Mouse (Mus musculus) lung, adult 18-20 months (tissue): ENCODE results near the gene Brwd3.

ENCODE experiments used
- DNase-seq, 2 experiments: peaks; one replicate each; pipeline ENCODE4 v3.0.0; 2022; ENCODE audit warnings: mixed read lengths in 2 of 2

Gene Brwd3

DNA sequence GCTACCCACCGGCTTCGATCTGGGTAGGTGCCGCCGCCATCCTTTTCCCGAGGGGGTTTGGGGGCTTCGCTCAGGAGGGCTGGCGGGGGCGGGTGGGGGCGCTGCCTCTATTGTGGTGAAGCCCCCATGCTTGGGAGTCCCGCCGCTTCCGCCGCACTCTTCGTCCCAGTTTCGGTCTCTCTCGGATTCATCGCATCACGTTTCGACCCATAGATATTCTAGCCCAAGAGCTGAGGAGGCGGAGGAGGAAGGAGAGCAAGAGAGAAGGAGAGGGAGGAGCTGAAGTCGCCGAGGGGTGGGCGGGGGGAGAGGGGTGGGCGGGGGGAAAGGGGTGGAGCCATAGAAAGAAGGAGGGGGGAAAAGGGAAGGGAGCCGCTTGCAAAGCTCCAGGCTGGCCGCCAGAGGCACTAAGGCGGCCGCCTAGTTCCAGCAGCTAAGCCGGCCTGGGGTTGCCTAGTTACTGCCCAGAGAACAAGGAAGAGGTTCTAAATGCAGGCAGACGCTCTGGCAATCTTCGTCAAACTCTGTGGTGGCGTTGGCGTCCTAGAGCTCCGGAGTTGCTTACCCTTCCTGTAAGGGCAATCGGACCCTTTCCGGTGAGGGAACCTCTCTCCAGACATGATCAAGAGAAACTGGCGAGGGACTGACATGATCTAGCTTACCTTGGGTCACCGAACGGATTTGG, at the start of gene Brwd3:
Gene Brwd3 (minus strand): TSS at position 283 of the 685 bp plus-strand sequence.
- peak; percentile 90 to 92 for DNase-seq

DNA sequence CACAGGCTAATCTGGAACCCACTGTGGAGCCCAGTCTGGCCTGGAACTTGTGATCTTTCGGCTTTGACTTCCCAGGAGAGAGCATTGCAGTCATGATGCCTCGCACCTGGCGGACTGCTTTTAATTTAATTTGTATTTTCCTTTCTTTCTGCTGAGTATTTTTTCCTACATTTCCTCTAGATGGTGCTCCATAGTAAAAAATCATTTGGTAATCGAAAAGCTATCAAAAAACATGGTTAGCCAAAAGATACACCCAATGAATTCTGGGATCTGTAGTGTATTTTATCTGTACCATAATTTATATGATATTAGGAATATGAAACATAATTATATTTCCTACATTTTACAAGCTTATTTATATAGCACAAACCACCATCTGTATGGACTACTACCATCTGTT, 28.5 kb upstream of the Brwd3 start:
- no peak for DNase-seq

DNA sequence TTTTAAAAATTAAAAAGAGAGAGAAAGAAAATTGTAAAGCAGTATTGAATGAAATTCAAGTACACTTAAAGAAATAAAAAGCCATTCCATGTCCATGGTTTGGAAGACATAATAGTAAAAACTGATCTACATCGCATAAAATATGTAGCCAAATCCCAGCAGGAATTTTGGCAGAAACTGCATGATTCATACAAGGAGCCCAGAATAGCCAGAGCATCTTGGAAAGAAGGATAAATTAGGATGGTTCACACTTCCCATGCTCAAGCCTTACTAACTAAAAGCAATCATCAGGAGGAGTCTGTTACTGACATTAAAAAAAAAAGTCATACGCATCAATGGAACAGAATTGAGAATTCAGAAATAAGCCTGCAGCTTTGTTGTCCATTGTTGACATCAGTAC, 8.5 kb upstream of the Brwd3 start:
- DNase-seq: no peak

DNA sequence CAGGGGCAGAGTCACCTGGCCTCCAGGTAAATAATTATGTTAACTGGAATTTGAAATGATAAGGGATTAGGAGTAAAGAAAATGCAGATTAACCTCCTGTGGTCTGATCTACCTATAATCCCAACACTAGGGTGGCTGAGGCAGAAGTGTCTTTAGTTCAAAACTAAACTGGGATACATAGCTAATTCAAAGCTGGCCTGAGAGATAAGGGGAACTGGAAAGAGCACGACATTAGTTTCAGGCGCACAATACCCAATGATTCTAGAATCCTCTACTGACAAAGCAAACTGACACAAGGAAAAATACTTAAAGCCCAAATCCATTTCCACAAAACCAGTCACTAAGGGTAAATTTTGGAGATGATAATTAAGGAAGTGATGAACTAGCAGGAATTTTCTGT, 2.2 kb upstream of the Brwd3 start:
- no peak for DNase-seq

DNA sequence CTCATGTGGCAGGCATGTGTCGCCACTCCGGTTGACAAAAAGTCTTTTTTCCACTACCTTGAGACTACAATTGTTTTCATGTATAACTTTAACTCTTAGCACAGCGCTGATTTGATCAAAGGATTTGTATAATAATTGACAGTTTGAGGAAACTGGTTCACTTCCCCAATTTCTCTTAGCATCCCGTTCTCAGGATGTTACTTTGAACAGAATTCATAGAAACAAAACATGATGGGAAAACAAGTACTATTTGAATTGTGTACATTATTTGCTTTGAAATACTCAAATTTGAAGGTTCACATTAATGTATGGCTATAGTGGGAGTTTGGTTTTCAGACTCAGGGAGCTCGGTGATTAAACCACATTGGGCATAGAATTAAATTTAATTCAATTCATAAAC, 1.1 kb upstream of the Brwd3 start:
- DNase-seq: no peak

DNA sequence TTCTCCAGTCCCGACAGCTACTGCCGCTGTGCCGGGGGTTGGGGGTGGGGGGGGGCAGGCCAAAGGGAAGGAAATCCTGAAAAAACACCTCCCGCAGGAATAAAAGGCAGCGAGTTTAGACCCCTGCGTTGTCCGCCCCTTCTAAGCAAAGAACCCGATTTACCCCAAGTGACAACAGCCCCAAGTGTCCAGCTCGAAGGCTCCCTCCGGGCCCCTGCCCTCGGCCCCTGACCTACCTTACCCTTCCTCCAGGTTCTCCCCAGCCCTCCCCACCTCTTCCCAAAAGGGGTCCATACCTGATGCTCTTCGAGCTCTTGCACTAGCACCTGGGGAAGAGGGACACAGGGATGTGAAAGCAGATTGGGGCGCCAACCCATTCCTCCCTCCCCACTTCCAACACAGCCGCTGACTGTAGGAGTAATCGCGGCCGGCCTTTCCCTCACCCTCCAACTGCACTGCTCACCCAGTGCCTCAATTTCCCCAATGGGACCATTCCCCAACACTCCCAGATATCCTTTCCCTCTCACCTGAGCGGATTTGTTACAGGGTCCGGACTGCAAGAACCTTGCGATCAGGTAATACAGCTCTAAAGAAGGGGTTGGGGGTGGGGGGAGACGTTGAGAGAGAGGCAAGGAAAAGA, 671 bp downstream of the Brwd3 start:
- DNase-seq: peak; percentile 7 to 8

DNA sequence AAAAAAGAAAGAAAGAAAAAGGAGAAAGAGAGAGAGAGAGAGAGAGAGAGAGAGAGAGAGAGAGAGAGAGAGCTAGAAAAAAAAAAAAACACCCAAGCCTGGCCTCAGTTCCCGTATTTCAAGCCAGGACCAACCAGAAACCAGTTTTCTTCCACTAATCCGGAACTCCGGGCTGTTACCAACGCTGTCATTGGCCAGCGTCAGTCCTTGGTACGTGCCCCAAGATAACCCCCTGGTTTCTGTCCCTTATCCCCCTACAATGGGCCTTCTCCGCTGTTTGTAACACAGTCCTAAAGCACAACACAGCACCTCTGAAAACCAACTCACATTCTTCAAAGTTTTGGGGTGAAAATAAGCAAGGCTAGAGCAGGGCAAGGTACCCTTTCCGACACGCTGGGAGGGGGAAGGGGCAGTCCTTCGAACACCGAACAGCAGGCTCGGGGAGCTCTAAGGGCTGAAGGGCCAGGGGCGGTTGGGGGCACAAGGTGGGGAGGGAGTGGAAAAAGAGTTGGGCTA, 1.4 kb downstream of the Brwd3 start:
- DNase-seq: peak; percentile 86 to 87

DNA sequence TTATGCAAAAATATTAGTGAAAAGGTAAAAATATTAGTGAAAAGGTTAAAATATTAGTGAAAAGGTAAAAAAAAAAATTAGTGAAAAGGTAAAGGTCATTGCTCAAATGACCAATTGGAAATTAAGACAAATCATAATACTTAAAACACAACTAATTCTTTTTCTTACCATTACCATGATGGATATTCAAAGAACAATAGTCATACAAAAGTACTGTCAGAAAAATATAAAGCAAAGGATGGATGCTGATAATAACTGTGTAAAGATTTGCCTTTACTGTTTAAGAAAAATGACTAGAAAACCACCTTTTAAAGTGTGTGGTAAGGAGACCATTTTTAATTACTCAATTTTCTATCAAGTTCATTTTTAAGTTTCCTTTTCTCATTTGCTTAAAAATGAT, 2.9 kb downstream of the Brwd3 start:
- no peak for DNase-seq

DNA sequence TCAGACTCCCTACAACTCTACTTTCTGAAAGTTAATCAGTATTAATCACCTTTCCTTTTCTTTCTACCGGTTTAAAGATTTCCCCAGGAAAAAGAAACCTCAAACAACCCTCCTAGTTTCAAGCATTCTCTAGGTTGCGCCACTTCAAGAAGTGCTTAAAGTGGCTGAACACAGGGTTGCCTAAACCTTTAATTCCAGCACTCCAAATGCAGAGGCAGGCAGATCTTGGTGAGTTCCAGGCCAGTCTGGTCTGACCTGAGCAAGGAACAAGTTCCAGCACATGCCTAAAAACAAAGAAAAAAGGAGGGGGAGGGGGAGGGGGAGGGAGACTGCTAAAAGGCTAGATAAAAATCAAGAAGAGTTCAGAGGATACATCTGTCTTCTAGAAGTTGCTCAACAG, 6.1 kb downstream of the Brwd3 start:
- DNase-seq: peak; percentile 17 to 52

DNA sequence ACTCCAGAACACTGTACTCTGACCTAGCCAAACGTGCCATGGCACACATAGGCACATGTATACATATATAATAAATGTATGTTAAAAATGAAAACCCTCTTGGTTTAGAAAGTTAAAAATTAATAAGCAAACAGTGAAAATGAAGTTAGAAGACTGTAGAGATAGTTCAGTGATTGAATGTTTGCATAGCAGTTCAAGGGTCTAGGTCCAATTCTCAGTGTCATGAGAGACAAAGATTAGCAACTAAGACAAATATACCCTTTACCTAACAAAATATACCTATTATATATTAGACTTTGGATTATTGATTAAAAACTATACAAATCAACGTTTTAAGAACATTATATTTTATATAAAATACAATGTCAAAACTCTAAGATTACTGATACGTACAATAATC, 36.9 kb downstream of the Brwd3 start:
- no peak for DNase-seq

DNA sequence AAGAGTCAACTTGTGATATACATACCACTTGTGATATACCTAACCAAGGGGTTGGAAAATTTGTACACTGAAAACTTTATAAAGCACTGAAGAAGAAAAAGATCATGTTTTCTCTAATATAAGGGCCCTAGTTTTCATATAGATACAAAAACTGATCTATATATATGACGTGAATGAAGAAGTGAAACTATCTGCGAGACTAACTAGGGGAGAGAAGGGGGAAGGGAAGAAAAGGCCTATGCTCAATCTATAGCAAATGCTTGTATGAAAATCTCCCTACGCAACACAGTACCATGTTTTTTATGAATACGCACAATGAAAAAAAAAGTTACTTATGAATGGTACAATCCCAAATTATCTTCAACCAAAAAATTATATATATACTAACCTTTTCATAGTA, 50.4 kb downstream of the Brwd3 start:
- no peak for DNase-seq

DNA sequence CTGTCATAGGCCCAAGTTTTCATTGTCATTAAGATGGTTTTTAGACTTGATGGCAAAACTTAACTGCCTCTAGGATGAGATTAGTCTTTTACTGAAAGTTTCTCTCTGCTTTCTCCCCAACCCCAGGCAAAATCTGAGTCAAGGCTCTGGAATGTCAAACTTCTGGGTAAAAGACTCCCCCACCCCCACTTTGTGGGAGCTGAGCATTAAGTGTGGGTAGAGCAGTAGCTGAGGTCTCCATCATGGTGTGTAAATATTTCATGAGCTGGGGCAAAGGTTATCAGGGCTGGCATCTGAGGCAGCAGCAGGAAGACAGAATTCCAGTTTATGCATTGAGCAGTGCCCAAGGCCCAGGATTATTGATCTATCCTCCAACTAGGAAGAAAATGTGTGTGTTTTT, 102.4 kb downstream of the Brwd3 start:
- peak in 1 of 2 experiments; percentile 3 for DNase-seq

DNA sequence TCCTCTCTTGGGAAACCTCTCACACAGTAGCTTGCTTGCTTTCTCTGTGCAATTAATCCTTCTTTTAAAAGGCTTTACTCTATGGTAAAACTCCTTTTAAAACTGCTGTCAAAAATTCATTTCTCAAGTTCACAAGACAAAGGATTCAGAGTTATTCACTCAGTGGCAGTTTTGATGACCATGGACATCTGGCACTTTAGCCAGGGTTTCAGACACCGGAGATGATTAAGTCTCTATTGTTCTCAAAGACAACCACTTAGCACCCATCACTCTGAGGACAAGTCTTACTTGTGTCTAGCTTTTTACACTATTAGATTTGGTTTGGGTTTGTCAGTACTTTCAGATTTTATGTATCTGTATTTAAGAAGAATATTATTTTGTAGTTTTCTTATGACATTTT, 104.6 kb downstream of the Brwd3 start:
- no peak for DNase-seq

DNA sequence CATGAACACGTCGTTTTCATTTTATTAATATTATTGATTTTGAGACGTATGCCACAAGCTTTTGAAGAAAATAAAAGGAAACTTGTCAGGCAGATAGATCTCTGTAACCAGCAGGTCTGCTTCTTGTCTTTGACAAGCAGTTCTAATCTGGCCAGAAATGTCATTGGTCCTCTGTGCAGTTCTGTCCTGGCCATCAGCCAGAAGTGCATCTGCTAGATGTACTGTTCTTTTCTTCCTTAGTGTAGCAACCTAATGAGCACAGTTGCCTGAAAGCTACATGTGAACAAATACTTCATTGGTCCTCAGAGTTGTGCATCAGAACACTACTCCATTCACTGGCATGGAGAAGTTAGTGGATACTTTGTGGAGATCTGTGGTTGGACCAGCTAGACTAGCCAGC, 105.1 kb downstream of the Brwd3 start:
- no peak for DNase-seq

DNA sequence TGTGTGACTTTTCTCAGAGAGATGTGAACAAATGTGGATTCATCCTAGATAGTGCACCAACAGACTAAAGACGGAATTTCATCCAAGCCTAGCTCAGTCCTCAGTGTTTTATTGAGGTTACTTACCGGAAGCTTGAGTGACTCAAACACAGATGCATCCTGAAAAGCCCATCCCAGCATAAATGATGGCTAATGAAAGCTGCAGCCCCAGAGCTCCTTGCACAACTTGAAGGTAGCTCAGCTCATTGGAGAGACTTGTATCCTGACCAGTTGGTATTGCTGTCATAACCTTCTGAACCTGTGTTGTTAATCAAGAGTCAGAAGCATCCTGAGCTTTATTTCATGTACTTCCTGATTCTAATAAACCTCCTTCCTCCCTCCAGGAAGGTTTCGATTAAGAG, 105.8 kb downstream of the Brwd3 start:
- no peak for DNase-seq

DNA sequence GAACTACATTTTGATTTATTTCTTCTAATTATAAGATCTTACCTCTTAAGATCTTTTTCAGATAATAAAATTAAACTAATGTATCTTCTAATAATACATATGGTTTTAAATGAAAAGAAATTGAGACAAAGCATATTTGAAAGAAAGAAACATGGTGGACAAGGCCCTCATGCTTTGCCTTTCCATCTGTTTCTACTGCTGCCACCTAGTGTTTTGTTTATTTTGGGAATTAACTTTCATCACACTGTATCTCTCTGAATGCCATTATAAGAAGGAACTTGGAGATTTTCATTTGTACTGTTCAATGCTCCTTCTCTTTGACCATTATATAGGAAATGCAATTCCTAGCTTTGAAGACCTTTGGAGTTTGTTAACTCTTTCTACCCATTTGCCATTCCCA, 109.9 kb downstream of the Brwd3 start:
- DNase-seq: no peak

DNA sequence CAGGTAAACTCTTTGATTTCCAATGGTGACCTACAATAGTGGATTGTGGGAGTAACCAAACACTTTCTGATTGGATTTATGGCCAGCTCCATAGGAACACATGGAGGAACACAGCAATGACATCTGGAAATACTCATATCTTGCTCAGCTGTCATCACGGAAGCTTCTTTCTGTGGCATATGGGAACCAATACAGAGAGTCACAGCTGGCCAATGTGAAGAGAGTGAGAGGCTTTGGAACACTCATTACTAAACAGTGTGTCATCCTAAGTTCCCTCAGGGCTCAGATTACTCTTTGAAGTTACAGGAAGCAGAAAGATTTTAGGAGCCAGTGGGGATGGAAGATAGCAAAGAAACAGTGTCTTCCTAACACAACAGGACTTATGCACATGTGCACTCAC, 111.7 kb downstream of the Brwd3 start:
- no peak for DNase-seq

DNA sequence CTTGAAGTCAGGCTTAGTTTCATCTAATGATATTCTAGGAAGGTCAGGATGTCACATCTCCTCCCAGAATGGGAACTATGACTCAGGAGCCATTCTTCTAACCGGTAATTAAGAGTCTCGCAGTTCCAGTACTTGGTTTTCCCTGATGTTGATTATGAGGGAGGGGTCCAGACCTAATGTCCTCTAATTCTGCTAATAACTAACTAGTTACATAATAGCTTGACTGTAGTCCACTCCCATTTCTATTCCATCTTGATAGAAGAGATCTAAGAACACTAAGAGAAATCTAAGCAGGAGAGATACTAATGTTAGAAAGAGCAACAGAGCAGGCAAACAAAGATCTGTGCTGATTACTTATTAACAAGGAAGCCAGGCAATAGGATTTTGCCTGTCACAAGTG, 129.9 kb downstream of the Brwd3 start:
- DNase-seq: no peak
